Mouse (Mus musculus) limb, embryonic 11.5 days (tissue): ENCODE measurements around the gene Prss1. TPM values are rescaled to one million over a fixed set of nuclear protein-coding genes. Genes with fewer than 3 reads are reported as not detected.
"Not testable (repeated sequence)": the region's sequence is repeated elsewhere in the genome, so short reads cannot be mapped to it uniquely, and the experiment has no call there.

Experiments used
- ATAC-seq: fragments of 200-750 bp; cut with Nextera tagmentation; 2 replicates; pipeline ENCODE4 v1.8.0; 2017; ENCODE audit warnings: low read depth; ENCODE audit not compliant: insufficient number of reproducible peaks, low FRiP score, low TSS enrichment
- DNase-seq: peaks from one replicate; pipeline ENCODE4 v3.0.0-alpha.2; 2015; ENCODE audit warnings: low spot score
- H3K27ac ChIP-seq: fragments of 300-500 bp; sonication (generic); replicated peaks from 2 replicates; pipeline ENCODE4 v1.5.1; 2014; ENCODE audit warnings: low read depth, mild to moderate bottlenecking, low read length
- H3K27me3 ChIP-seq: fragments of 300-500 bp; sonication (generic); 2 replicates; pipeline ENCODE4 v1.6.1; 2014; ENCODE audit warnings: mild to moderate bottlenecking, low read length, mixed read lengths; ENCODE audit not compliant: control insufficient read depth, insufficient read depth
- H3K36me3 ChIP-seq: fragments of 300-500 bp; sonication (generic); 2 replicates; pipeline ENCODE4 v1.6.1; 2014; ENCODE audit warnings: mild to moderate bottlenecking, low read length, moderate library complexity, mixed read lengths; ENCODE audit not compliant: control insufficient read depth, insufficient read depth
- H3K4me1 ChIP-seq: fragments of 300-500 bp; sonication (generic); 2 replicates; pipeline ENCODE4 v1.6.1; 2014; ENCODE audit warnings: low read length, mixed read lengths; ENCODE audit not compliant: control insufficient read depth, insufficient read depth
- H3K4me2 ChIP-seq: fragments of 300-500 bp; sonication (generic); 2 replicates; pipeline ENCODE4 v1.6.1; 2014; ENCODE audit warnings: low read depth, mild to moderate bottlenecking, moderate library complexity; ENCODE audit not compliant: severe bottlenecking
- H3K4me3 ChIP-seq: fragments of 300-500 bp; sonication (generic); 2 replicates; pipeline ENCODE4 v1.5.1; 2014; ENCODE audit warnings: low read depth, low read length
- H3K9ac ChIP-seq: fragments of 300-500 bp; sonication (generic); 2 replicates; pipeline ENCODE4 v1.6.1; 2014; ENCODE audit warnings: mild to moderate bottlenecking, low read length
- H3K9me3 ChIP-seq: fragments of 300-500 bp; sonication (generic); 2 replicates; pipeline ENCODE4 v1.6.1; 2016; ENCODE audit warnings: low read length; ENCODE audit not compliant: control insufficient read depth
- WGBS: fragments of 180-500 bp; shearing (Covaris S2); extraction: QIAGEN DNeasy Blood & Tissue Kit; methylation state at CpG from one replicate; pipeline ENCODE4 v1.1.7; 2014; 5-methylcytosine and 5-hydroxymethylcytosine counted together
- polyA plus RNA-seq: library from polyadenylated mRNA; unstranded; fragments of >200 nt; fragmentation: Nextera tagmentation; extraction: Ambion mirVana; gene quantifications from 2 replicates; pipeline ENCODE4 v1.2.1, GENCODE M21; 2014

Gene Prss1
- polyA plus RNA-seq = not detected in 2 replicates

DNA sequence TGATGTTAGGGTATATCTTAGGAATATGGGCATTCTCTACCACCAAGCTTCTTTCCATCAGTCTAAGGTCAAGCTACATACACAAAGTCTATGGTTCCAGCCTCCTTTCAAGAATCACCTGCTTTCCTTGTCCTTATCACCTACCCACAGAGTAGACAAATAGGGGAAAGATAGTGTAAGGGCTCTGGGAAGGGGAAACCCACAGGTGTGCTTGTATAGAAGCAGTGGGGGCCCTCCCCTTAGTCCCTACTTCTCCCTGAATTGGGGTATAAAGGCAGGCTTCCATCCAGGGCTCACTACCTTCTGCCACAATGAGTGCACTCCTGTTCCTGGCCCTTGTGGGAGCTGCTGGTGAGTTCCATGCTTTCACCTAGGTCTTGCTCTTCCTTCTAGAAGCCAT, at the start of gene Prss1:
Gene Prss1 (plus strand): TSS at position 301 of the 400 bp plus-strand sequence.
- not testable (repeated sequence) for H3K4me1 ChIP-seq, DNase-seq, H3K27me3 ChIP-seq, H3K4me2 ChIP-seq, H3K9me3 ChIP-seq, H3K4me3 ChIP-seq, ATAC-seq, H3K27ac ChIP-seq, H3K36me3 ChIP-seq, H3K9ac ChIP-seq

DNA sequence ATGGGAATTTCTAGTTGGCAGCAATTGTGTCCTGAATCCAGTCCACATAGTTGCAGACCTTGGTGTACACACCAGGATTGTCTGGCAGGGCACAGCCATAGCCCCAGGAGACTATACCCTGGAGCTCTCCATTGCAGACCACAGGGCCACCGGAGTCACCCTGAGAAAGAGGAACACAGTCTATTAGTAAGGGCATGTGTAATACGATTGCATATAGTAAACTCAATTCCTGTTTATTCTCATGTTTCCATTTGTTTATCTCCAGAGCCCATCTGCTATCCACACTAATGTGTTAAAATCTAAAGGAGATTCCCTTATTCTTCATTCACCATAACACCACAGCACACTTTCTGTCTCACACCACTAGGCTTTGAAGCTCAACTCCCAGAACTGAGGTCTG, 16.5 kb upstream of the Prss1 start:
- H3K4me3 ChIP-seq, H3K27ac ChIP-seq, DNase-seq, H3K4me2 ChIP-seq, H3K9me3 ChIP-seq, H3K27me3 ChIP-seq, ATAC-seq, H3K36me3 ChIP-seq, H3K4me1 ChIP-seq, H3K9ac ChIP-seq: not testable (repeated sequence)
- 67% methylated on average over 1 of the region's 2 CpGs for WGBS

DNA sequence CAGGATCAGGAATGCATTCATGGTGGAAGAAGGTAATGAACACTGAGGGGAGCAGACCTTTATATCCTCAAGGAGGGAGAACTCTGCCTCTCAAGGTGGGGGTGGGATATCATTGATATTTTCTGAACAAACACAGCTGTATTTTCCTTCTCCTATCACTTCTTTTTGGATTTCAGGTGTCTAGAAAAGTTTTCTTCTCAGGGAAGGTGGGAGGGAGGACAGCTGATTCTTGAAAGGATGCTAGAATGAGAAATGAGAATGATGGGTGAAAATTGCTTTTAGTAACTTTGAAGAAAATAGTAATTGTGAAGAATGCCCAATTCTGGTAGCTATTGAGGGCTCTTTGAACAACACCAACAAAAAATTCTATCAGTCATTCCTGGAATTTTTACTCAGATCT, 12.7 kb upstream of the Prss1 start, which contains the start of gene Gm10334:
Gene Gm10334 (minus strand): TSS at position 101 of the 400 bp plus-strand sequence.
- not testable (repeated sequence) for H3K4me1 ChIP-seq, H3K9ac ChIP-seq, ATAC-seq, H3K27me3 ChIP-seq, DNase-seq, H3K4me2 ChIP-seq, H3K4me3 ChIP-seq, H3K36me3 ChIP-seq, H3K9me3 ChIP-seq, H3K27ac ChIP-seq

- Histone ChIP-seq H3K4me2 (no peak overlapping the region), H3K4me3 (no peak overlapping the region), H3K9me3 (no peaks in the 10 kb centered on the region), H3K27ac (no peak overlapping the region), H3K27me3 (no peaks in the 10 kb centered on the region), H3K9ac (no peak overlapping the region), H3K36me3 (no peaks in the 10 kb centered on the region), H3K4me1 (no peaks in the 10 kb centered on the region)
- 88% methylated on average over 3 of the region's 3 CpGs for whole genome bisulfite sequencing
- no peak for ATAC-seq
- no peak for DNase-seq
Observed at GRCm38 (mm10) chr6:41499374-41499773, 40.6 kb downstream of the Prss1 start.

DNA sequence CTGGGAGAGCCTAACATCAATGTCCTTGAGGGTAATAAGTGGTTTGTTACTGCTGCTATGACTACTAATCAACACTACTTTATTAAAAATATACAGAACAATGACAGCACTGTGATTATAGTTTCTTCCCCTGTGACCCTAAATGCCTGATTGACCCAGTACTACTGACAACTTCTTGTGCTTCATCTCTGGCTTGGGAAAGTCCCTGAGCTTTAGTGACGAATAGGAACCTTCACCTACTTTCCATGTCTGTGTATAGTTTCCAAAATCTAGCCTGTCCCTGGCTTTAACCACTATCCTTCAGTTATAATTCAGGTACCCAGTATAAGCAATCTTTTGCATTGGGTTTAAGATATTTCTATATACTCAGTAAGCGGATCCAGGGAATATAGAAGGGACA, 46.2 kb downstream of the Prss1 start:
- Histone ChIP-seq H3K27me3 (no peaks in the 10 kb centered on the region), H3K4me1 (no peaks in the 10 kb centered on the region), H3K36me3 (no peaks in the 10 kb centered on the region), H3K27ac (no peak overlapping the region), H3K4me2 (no peak overlapping the region), H3K4me3 (no peak overlapping the region), H3K9me3 (no peaks in the 10 kb centered on the region), H3K9ac (no peak overlapping the region)
- no peak for ATAC-seq
- WGBS = 84% methylated on average over 2 of the region's 2 CpGs
- no peak for DNase-seq

DNA sequence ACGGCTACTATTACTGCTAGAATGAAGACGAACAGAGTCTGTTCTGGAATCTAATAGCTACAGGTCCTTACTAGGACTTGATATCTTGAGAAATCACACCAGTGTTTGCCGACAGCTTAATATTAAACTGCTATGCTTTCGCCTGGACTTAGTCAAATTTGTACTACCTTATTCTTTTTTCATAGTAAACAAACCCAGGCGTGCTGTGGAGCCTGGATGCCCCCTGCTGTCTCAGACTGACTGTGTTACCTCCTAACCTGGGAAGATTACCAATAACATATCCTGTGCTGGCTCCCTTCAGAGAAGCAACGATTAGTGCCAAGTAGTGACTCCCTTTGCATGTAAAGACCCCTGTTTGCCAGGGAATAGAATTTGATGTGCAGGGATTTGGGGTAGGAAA, 46.6 kb downstream of the Prss1 start:
- ATAC-seq = no peak
- Histone ChIP-seq H3K27me3 (no peaks in the 10 kb centered on the region), H3K4me3 (no peak overlapping the region), H3K4me2 (no peak overlapping the region), H3K9me3 (no peaks in the 10 kb centered on the region), H3K36me3 (no peaks in the 10 kb centered on the region), H3K4me1 (no peaks in the 10 kb centered on the region), H3K27ac (no peak overlapping the region), H3K9ac (no peak overlapping the region)
- no peak for DNase-seq
- WGBS = 81% methylated on average over 6 of the region's 6 CpGs

Other genes with a start within 250 kb of the Prss1 start
- not detected in 2 replicates for gene Try4, start 156.7 kb upstream of the Prss1 start, polyA plus RNA-seq
- gene Try5, start 142.1 kb upstream of the Prss1 start, polyA plus RNA-seq = not detected in 2 replicates
- not detected in 2 replicates for gene Try10, start 104.8 kb upstream of the Prss1 start, polyA plus RNA-seq
- gene Prss3, start 81.3 kb upstream of the Prss1 start, polyA plus RNA-seq = not detected in 2 replicates
- not detected in 2 replicates for gene Gm5771, start 66.6 kb upstream of the Prss1 start, polyA plus RNA-seq
- gene Gm10334, start 12.8 kb upstream of the Prss1 start, polyA plus RNA-seq = not detected in 2 replicates
- gene Prss2, start 62.9 kb downstream of the Prss1 start, polyA plus RNA-seq = not detected in 2 replicates
- 14.8 and 14.9 TPM in 2 replicates for gene Ephb6, start 146.6 kb downstream of the Prss1 start, polyA plus RNA-seq
- gene Trpv6, start 177.5 kb downstream of the Prss1 start, polyA plus RNA-seq = 0.27 and 0.40 TPM in 2 replicates
- gene Trpv5, start 221.8 kb downstream of the Prss1 start, polyA plus RNA-seq = not detected in 2 replicates
- not detected in 2 replicates for gene Llcfc1, start 225.5 kb downstream of the Prss1 start, polyA plus RNA-seq
- gene Kel, start 245.4 kb downstream of the Prss1 start, polyA plus RNA-seq = 7.9 and 8.5 TPM in 2 replicates